Mouse (Mus musculus): ENCODE data around the gene Mmachc.

The Mmachc gene

GRCm38 (mm10) chr4:116708201-116708764, at the start of gene Mmachc, which contains the start of gene Ccdc163:
Mmachc (minus strand) TSS chr4:116708406.
Ccdc163 (plus strand) TSS chr4:116708509.
- DNase-seq, result peak; percentile 90 to 96

- no peak for DNase-seq
Observed at GRCm38 (mm10) chr4:116749750-116750149, 41.5 kb upstream of the Mmachc start.

GRCm38 (mm10) chr4:116738972-116739751, 31.0 kb upstream of the Mmachc start:
- DNase-seq, result no peak

GRCm38 (mm10) chr4:116734996-116735395, 26.8 kb upstream of the Mmachc start:
- DNase-seq, result no peak

- DNase-seq, result no peak
Observed at GRCm38 (mm10) chr4:116732355-116732754, 24.1 kb upstream of the Mmachc start.

- DNase-seq, result no peak
Observed at GRCm38 (mm10) chr4:116731077-116731476, 22.9 kb upstream of the Mmachc start.

GRCm38 (mm10) chr4:116729532-116729931, 21.3 kb upstream of the Mmachc start:
- no peak for DNase-seq

- no peak for DNase-seq
Observed at GRCm38 (mm10) chr4:116727401-116727800, 19.2 kb upstream of the Mmachc start.

GRCm38 (mm10) chr4:116725444-116725843, 17.2 kb upstream of the Mmachc start:
- DNase-seq, result no peak

- no peak for DNase-seq
Observed at GRCm38 (mm10) chr4:116722230-116722629, 14.0 kb upstream of the Mmachc start.

GRCm38 (mm10) chr4:116721098-116721628, 13.0 kb upstream of the Mmachc start:
- DNase-seq, result no peak

- DNase-seq, result peak; percentile 92 to 95
Observed at GRCm38 (mm10) chr4:116720343-116721097, 12.3 kb upstream of the Mmachc start, which contains the start of gene Tesk2. Tesk2 (plus strand) TSS chr4:116720948.

- peak; percentile 54 to 78 for DNase-seq
Observed at GRCm38 (mm10) chr4:116719396-116719795, 11.2 kb upstream of the Mmachc start.

- DNase-seq, result no peak
Observed at GRCm38 (mm10) chr4:116712536-116712935, 4.3 kb upstream of the Mmachc start.

- no peak for DNase-seq
Observed at GRCm38 (mm10) chr4:116710154-116710553, 1.9 kb upstream of the Mmachc start.

GRCm38 (mm10) chr4:116708791-116709390, 685 bp upstream of the Mmachc start:
- DNase-seq, result no peak

GRCm38 (mm10) chr4:116707666-116708065, 540 bp downstream of the Mmachc start:
- DNase-seq, result no peak

GRCm38 (mm10) chr4:116703804-116704203, 4.4 kb downstream of the Mmachc start:
- peak; percentile 71 to 83 for DNase-seq

- no peak for DNase-seq
Observed at GRCm38 (mm10) chr4:116700964-116701363, 7.2 kb downstream of the Mmachc start.

GRCm38 (mm10) chr4:116698693-116699342, 9.4 kb downstream of the Mmachc start:
- no peak for DNase-seq

- no peak for DNase-seq
Observed at GRCm38 (mm10) chr4:116693785-116694184, 14.4 kb downstream of the Mmachc start.

- no peak for DNase-seq
Observed at GRCm38 (mm10) chr4:116692146-116692545, 16.1 kb downstream of the Mmachc start.
